Mouse (Mus musculus) ES-E14 (cell line): ENCODE measurements around the gene Celsr1.

Experiments
- CHD2 ChIP-seq: IDR thresholded peaks from 2 replicates; pipeline ENCODE4 v1.6.1; 2014; ENCODE audit warnings: mild to moderate bottlenecking, low read depth, low read length, inconsistent platforms
- HCFC1 ChIP-seq: IDR thresholded peaks from 2 replicates; pipeline ENCODE4 v1.6.1; 2012; ENCODE audit warnings: low read length, inconsistent platforms, borderline replicate concordance; ENCODE audit not compliant: insufficient read depth
- MAFK ChIP-seq: IDR thresholded peaks from 2 replicates; pipeline ENCODE4 v1.6.1; 2014; ENCODE audit warnings: mild to moderate bottlenecking, low read depth, low read length, inconsistent platforms; ENCODE audit not compliant: insufficient read depth
- ZC3H11A ChIP-seq: IDR thresholded peaks from 2 replicates; pipeline ENCODE4 v1.6.1; 2012; ENCODE audit warnings: low read depth, mild to moderate bottlenecking, inconsistent platforms, low read length, borderline replicate concordance
- ZNF384 ChIP-seq: IDR thresholded peaks from 2 replicates; pipeline ENCODE4 v1.6.1; 2012; ENCODE audit warnings: low read depth, low read length, inconsistent platforms

- no peak for TF ChIP-seq ZNF384
- no peak for TF ChIP-seq HCFC1
- TF ChIP-seq ZC3H11A = no peak
- no peak for TF ChIP-seq MAFK
- TF ChIP-seq CHD2 = no peak
These were observed 12.3 kb downstream of the Celsr1 start for GRCm38 (mm10) chr15:86021301-86021700.
